Mouse (Mus musculus) right cerebral cortex, adult 2 months (tissue): ENCODE measurements around the gene Arfip1.

Experiments
- DNase-seq, 2 experiments: peaks; one replicate each; pipeline ENCODE4 v3.0.0; 2021 to 2022; ENCODE audit warnings: low spot score in 2 of 2

The Arfip1 gene

GRCm38 (mm10) chr3:84582023-84582912, at the start of gene Arfip1:
TSS of gene Arfip1 (minus strand) at chr3:84582625.
- DNase-seq = peak; percentile 95

DNA sequence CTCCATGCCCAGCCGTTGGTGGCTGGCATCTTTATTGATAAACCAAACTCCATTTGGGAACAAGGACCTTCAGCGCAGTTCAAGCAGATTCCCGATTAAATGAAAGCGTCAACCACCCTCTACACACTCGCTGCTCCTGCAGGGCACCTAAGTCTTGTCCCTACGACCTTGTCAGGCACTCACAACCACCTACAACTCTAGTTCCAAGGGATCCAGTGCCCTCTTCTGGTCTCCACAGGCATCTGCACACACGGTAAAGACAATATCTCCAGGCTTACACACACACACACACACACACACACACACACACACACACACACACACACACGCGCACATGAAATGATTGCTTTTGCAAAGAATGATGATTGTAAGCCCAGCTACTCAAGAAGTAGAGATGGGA, 49.2 kb upstream of the Arfip1 start:
- no peak for DNase-seq

DNA sequence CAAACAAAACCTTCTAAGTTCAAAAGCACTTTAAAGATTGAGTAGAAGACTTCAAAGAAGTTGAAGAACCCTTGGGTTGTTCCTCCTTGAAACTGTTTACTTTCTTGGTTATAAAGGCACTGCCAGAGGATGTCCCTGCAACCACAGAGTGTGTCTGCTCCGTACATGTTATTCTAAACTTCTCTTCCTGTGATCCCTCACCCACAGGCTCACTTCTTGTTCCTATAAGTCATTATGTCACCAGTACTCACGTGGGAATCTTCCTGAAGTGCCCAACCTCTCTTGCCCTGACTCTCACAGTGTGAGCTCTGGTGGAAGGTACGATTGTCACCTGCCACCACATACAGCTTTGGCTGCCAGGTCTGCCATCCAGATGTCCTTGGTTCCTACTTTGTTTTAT, 39.6 kb upstream of the Arfip1 start:
- no peak for DNase-seq

DNA sequence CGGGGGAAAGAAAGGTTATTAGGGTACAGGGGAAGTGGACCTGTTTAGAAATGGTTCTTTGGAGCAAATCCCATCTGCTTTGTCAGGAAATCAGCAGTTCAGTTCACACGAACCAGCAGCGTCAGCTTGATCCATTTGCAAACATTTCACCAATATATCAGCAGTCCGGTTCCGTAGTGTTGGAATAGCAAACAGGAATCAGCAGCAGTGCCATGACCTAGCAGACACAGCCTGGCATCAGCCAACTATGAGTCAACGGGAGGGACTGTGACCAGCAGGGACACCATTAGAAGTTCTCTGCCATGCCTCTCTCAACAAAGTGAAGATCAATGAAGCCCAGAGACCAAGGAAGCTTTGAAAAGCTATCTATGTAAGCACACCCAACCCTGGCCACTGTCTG, 37.3 kb upstream of the Arfip1 start:
- no peak for DNase-seq

GRCm38 (mm10) chr3:84619056-84619455, 36.6 kb upstream of the Arfip1 start:
- DNase-seq = no peak

DNA sequence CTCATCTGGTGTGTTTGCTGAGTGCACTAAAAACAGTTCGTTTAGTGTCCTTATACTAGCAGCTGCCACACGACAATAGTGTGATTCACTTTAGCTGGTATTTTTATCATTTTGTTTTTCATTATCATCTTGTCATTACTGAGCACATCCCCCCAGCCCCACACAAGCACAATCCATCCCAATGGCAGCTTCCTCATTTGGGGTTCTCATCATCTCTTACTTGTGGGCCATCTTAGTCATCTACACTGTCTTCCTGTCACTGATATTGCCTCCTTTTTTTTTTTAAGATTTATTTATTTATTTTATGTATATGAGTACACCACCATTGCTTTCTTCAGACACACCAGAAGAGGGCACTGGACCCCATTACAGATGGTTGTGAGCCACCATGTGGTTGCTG, 36.2 kb upstream of the Arfip1 start:
- no peak for DNase-seq

GRCm38 (mm10) chr3:84615856-84616225, 33.4 kb upstream of the Arfip1 start:
- no peak for DNase-seq

DNA sequence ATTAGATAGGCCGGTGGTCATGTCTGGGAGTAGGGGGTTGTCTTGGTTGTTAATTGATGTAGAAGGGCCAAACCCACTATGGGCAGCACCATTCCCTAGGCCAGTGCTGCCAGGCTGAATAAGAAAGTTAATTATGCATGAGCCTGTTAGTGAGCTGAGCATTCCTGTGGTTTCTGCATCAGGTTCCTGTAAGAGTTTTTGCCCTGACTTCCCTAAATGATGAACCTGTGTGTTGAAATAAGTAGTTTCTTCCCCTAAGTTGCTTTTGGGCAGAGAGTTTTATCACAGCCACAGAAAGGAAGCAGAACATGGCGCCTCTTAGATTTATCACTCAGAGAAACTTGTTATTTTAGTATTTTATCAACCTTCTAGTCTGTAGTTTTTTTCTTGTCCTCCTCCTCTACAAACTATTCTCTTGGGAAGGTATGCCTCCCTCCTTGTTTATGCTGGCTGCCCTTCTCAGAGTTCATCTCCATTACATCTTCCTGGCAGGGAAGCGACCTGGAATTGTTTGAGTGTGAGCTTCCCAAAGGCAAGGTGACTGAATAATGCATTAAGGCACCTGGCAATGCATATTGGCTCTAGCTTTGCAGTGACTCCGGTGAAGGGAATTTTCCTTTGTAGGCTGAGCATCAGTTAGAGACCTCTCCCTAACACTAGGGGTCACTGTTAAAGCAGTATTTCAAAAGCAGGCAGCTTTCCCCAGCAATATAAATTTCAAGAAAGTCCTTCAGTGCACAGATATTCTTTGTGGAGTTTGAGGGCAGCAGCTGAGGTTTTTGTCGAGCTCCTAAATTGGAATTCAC, 32.8 kb upstream of the Arfip1 start:
- DNase-seq = peak; percentile 33 to 39

GRCm38 (mm10) chr3:84610183-84610710, 27.8 kb upstream of the Arfip1 start:
- DNase-seq = no peak

DNA sequence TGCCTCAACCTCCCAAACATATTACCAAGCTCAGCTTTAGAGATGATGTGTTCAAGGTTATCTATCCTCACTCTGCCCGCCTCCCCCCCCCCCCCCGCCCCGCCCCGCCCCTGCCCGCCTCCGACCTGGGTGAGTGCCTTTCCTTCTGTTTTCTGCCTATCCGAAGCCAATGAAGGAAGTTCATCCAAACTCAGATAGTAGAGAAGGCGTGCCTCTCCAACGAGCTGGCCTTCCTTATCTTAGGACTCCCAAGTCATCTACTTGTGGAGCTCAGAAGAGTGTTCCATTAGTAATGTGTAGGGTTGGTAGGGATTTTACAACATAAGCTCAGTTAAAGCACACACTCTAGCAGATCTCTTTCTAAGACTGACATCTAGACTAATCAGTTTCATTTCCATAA, 20.8 kb upstream of the Arfip1 start:
- no peak for DNase-seq

DNA sequence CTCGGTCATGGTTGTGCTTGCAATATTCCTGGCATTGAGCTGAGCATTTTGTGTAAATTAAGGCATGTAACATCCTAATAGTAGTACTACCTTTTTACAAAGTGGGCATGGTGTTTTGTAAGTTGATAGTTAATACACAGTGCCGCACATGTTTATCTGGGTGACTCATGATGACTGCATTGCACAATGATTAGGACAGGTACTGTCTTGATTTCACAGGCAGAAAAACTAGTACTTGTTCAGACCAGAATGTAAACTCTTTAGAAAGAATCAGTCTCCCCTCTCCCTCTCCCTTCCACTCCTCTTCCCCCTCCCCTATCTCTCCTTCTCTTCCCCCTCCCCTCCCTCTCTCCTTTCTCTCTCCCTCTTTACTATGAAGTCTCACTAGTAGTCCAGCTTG, 20.3 kb upstream of the Arfip1 start:
- no peak for DNase-seq

DNA sequence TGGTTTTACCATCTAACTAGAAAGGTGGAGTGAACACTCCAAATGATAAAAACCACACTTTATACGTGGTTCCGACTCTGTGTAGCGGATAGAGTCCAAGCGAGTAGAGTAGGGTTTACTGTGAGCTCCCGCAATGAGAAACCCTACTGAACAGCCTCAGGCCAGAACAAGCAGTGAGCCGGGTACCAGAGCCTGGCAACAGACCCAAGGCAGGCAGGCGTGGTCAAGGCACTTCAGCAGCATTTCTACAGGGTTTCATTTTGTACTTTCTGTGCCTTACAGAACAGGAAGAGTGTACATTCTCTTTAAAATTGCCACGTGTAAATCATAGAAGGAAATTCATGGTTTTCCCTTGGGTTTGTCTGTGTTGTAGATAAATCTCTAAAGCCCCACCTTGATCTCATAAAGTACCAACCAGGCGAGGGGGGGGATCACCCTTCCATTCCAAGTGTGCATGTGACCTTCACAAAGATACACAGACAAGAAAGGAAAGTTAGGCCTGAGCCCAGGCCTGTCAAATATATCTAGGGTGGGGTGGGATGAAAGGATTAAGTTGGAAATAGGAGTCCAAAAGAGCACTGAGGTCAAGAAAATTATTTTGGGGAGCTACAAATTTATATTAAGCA, 19.6 kb upstream of the Arfip1 start:
- DNase-seq = no peak

- DNase-seq = no peak
These were observed 16.3 kb upstream of the Arfip1 start for GRCm38 (mm10) chr3:84598756-84599155.

- no peak for DNase-seq
These were observed 15.7 kb upstream of the Arfip1 start for GRCm38 (mm10) chr3:84597996-84598734.

DNA sequence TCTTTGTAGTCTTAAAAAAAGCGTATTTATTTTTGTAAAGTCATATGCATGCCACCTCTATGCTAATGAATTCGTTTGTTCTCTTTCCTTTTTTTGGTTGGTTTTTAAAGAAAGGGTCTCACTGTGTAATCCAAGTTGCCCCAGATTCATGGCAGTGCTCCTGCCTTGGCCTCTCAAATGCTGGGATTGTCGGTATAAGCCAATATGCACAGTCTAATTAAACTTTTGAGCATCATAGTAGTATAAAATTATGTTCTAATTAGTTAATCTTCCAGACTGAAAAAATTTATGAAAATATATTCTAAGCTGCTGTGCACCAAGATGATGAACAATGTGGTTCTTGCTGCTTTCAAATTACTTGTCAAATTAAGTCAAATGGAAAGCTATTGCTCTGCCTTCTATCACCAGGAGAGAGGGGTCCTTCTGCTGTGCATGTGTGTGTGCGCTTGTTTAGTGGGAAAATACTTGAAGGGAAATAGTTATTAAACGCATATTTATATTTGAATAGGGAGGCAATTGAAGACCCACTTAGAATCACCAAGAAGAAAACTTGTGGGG, 13.3 kb upstream of the Arfip1 start:
- no peak for DNase-seq

DNA sequence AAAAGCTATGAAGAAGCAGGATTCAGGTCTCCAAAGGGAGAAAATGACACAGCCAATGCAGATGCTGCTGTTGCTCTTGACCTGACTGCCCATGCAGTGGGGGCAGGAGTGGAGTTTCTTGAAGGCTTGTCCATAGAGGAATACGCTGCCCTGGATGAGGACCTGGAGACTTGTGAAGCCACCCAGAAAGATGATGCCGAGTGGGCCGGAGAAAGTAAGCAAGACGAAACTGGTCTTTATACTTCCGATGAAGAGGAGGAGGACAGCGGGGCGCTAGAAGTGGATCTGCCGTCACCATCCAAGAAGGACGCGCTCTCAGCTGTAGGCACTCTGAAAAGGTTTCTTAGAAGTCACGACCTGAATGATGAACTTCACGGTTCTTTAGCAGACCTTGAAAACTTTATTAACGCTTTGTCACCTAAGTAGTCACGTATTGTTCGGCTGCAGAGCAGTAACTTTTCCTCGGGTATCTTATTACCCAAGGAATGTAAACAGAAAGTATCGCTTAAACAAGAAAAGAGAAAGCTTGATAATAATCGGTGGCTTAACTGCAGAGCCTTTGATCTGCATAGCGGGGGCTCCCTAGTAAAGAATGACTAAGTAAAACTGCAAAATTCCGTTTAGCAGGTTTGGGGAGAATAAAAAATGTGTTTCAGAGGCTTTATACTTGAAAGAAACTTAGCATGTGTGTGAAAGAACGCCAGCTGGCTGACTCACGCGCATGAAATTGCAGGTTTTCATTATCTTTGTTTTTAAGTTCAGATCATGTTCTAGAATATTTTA, 12.7 kb upstream of the Arfip1 start:
- DNase-seq = peak; percentile 57 to 62

GRCm38 (mm10) chr3:84593274-84593673, 10.8 kb upstream of the Arfip1 start, which contains the start of gene Tigd4:
TSS of gene Tigd4 (plus strand) at chr3:84593574.
- no peak for DNase-seq

DNA sequence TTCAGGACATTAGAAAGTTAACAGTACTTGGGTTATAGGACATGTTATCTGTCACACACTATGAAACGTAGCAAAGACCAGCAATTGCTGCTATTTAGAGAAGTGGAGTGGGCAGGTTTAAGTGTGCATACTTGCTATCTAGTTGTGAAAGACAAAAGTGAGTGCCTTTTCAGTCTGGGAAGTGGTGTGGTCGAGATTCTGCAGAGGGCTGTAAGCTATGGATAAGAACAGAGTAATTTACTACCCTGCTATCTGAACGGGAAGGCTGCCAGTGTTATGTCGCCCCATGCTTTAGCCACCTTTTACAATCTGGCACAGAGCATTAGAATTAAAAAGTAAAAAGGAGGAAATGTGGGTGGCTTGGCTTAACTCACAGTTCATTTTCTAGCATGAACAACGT, 4.3 kb upstream of the Arfip1 start:
- DNase-seq = no peak

GRCm38 (mm10) chr3:84582913-84583276, 470 bp upstream of the Arfip1 start:
- no peak for DNase-seq

DNA sequence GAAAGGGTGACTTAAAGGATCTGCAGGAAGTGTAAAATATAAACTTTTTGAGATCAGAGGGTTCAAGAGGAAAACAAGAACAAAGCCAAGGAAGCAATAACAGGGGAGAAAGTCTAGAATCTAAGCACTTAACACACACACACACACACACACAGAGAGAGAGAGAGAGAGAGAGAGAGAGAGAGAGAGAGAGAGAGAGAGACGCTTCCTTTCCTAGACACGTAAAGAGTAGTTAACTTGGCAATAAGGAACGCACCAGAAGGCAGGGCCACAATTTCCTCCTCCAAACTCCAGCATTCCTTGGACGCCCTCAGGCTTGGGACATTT, 766 bp downstream of the Arfip1 start:
- DNase-seq = no peak

DNA sequence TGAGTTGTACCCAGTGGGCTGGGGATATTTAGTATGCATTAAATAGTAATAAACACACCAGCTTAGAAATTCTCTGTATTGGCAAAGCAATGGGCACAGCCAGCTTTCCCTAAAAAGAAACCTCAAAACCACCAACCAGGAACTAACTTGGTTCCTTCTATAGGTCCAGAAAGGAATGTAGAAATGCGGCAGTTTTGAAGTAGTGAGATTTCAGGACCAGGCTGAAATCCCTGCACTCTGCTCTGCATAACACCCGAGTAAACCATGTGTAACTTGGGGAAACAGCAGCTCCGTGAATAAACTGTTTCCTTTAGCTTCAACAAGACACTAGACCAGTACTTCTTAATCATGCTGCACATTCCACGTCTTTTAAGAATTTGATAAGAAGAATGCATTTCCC, 1.7 kb downstream of the Arfip1 start:
- no peak for DNase-seq
